Mouse (Mus musculus) right cerebral cortex, postnatal 10 days (tissue): ENCODE data around the gene Ndufb7.
"Not testable (repeated sequence)": the region's sequence is repeated elsewhere in the genome, so short reads cannot be mapped to it uniquely, and the experiment has no call there.

Experiments used
- DNase-seq, 2 experiments: peaks; one replicate each; pipeline ENCODE4 v3.0.0; 2021; ENCODE audit warnings: low spot score in 2 of 2

Gene Ndufb7

DNA sequence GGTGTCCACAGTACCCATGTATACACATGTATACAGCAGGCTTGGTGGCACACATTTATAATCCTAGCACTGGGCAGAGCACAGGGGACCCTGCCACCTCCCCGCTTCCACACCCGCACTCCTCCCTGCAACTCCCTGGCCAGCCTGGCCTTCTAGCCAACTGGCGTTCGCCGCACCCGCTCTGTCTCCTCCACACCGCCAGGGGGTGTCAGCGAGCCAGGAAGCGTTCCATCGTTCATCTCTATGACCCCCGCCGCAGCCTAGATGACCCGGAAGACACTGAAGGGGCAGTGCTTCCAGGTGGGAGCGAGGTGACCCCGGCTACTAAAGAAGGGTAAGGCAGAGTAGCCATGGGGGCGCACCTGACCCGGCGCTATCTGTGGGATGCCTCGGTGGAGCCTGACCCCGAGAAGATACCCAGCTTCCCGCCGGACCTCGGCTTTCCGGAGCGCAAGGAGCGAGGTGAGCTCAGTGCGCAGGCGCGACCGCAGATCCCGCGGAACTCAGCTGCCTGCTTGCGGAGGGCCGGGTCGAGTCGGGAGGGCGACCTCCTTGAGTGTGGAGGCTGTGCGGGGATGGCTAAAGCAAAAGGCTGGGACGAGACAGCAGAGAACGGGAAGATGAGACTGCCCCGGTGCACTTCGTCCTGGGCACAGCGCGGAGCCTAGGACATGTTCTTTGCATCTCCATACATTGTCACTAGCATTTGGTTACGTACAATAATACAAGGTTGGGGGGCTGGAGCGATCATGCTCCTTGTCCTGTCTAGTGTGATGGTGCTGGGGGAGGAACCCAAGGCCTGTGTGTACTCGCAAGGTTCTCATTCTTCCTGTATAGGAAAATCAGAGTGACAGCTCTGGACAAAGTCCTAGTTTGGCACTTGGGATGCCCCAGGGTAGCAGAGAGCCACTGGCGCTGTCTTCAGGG is at the start of gene Ndufb7:
Gene Ndufb7, plus strand, starts transcription at position 203 of the 927 bp plus-strand sequence.
- DNase-seq: peak; percentile 97 to 98

- no peak for DNase-seq
These were observed 46.0 kb upstream of the Ndufb7 start for GRCm38 (mm10) chr8:83520432-83520831.

GRCm38 (mm10) chr8:83520907-83521306 is 45.6 kb upstream of the Ndufb7 start:
- not testable (repeated sequence) for DNase-seq

DNA sequence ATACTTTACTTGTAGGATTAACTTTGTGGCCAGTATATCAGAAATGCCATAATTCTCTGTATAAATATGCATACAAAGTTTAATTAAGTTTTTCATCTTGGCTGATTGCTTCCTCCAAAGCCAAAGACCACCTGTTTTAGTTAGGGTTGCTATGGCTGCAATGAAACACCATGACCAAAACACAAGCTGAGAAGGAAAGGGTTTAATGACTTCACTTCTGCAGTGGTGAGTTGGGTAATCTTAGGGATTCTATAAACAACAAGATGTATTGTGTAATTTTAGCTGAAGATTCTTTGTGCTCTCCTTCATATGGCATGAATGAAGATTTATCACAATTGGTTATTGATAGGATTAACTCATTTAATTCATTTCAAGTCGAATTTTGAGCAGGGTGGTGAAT is 45.2 kb upstream of the Ndufb7 start:
- no peak for DNase-seq

- DNase-seq: no peak
These were observed 31.7 kb upstream of the Ndufb7 start for GRCm38 (mm10) chr8:83534802-83535201.

GRCm38 (mm10) chr8:83535736-83536135 is 30.7 kb upstream of the Ndufb7 start, which contains the start of gene Olfr370:
Gene Olfr370, plus strand, starts transcription at chr8:83535780.
- no peak for DNase-seq

DNA sequence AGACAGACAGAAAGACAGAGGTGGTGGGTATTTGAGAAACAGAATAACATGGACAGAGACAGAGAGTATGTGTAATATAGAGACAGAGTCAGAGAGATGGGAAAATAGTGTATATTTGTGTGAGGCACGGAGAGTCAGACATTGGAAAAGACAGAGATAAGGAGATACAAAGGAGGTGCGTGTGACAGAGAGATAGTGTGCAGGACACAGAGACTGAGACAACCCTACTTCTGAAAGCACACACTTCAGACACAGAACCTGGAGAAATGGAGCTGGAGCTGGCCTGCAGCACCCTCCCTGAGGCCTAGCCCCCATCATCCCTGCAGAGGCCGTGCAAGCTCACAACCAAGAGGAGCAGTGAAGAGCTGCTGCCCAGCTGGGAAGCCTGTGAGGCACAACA is 3.8 kb upstream of the Ndufb7 start:
- DNase-seq: no peak

- DNase-seq: no peak
These were observed 3.2 kb upstream of the Ndufb7 start for GRCm38 (mm10) chr8:83563246-83563645.

DNA sequence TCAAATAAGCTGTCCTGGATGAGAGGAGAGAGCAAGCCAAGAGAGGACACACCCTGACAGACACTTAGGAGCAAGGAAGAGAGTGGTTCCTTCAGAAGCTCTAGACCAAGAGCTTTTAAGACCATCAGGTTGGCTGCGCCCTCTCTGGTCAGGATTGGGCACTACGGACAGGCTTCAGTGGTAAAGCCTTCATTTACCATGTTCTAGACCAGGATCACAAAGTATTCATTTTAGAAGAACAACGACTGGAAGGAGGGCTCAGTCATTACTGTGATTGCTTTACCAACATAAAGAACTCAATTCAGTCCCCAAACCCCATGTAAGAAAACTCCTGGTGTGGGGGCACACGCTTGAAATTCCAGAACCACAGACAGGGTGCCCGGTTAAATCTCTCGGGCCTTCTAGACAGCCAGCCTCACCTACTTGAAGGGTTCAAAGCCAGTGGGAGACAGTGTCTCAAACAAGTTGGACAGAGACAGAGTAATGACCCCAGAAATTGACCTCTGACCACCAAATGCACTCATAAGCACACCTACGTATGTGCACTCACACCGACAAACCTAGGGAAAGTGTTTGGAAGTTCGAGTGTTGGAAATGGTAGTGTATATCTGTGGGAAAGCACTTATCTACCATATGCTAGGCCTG is 618 bp upstream of the Ndufb7 start:
- peak in 1 of 2 experiments; percentile 38 for DNase-seq

- peak in 1 of 2 experiments; percentile 35 for DNase-seq
These were observed 1.2 kb downstream of the Ndufb7 start for GRCm38 (mm10) chr8:83567668-83568067.

GRCm38 (mm10) chr8:83568128-83568527 is 1.7 kb downstream of the Ndufb7 start:
- DNase-seq: no peak

DNA sequence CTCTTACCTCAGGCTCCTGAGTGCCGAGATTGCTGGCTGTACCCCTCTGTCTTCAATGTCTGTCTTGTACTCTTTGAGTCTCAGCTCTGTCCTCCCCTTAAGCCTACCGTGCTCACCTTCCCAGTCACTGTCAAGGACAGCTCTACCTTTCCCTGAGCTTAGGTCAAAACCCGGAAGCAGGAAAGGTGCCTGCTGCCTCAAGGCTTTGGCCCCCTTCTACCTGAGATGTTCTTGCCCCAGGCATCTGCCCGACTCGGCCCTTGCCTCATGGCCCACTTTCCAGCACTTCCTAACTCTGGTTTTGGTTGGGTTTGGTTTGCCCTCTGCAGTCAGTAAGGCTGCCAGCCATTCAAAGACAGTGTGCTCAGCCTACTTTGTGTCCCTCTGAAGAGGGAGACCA is 2.3 kb downstream of the Ndufb7 start:
- DNase-seq: no peak

DNA sequence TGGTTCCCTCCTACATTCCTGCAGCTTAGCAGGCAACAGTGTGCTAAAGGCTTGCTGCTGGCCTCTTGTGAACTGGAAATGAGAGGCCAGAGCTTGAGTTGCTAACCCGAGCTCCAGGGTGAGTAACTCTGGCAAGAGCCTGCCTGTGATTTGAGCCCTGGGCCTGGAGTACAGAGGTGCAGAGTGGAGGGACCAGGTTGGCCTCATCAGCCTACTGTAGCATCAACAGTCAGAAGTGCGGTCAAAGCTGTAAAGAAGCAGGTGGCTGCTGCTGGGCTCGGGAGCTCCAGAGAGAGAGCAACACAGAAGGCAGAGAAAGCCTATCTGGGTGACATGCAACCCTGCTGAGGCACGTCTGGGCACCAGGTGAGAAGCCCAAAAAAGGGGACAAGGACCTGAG is 2.7 kb downstream of the Ndufb7 start:
- DNase-seq: peak in 1 of 2 experiments; percentile 31

DNA sequence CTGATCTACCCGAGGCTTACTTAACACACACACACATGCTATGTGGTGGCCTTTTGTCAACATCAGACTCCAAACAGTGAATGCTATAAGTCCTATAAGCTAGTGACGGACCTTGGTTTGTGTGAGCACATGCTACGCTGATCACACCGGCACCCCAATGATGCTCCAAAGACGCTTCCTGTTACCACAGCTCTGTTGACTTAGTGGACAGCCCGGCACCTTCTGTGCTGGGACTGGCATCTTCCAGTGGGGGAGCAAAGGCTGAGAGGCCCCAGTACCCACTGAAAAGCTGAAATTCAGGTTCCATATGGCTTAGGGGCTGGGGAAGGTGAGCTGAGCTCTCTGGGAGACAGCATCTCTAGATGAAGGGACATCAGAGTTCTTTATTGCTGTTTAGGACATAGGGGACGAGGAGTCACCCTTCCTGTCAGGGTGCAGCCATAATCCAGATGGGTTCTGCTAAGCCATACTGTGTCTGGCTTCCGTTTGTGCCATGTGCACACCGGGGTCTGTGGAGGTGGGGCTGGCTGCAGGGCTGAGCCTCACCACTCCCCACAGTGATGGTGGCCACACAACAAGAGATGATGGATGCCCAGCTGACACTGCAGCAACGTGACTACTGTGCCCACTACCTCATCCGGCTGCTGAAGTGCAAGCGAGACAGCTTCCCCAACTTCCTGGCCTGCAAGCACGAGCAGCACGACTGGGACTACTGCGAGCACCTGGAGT is 4.0 kb downstream of the Ndufb7 start:
- DNase-seq: peak in 1 of 2 experiments; percentile 37

- peak in 1 of 2 experiments; percentile 35 for DNase-seq
These were observed 4.5 kb downstream of the Ndufb7 start for GRCm38 (mm10) chr8:83571001-83571340.

DNA sequence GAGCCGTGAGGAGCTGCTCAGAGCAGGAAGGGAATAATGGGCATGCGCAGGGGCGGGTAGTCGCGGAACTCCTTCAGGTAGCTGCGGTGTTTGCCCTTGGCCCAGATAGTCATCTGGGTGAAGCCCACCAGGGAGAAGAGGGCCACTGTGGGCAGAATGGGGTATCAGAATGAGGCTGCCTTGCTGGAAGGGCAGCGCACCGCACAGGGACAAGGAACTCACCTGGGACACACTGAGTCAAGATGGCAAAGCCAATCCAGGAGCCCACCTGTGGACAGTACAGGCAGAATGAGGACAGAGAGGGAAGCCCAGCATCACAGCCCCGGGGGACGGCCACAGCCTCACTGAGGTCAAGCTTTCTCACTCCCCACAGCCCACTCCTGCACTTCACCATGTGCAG is 5.3 kb downstream of the Ndufb7 start:
- DNase-seq: no peak

GRCm38 (mm10) chr8:83572246-83572812 is 5.9 kb downstream of the Ndufb7 start:
- peak; percentile 19 to 21 for DNase-seq

DNA sequence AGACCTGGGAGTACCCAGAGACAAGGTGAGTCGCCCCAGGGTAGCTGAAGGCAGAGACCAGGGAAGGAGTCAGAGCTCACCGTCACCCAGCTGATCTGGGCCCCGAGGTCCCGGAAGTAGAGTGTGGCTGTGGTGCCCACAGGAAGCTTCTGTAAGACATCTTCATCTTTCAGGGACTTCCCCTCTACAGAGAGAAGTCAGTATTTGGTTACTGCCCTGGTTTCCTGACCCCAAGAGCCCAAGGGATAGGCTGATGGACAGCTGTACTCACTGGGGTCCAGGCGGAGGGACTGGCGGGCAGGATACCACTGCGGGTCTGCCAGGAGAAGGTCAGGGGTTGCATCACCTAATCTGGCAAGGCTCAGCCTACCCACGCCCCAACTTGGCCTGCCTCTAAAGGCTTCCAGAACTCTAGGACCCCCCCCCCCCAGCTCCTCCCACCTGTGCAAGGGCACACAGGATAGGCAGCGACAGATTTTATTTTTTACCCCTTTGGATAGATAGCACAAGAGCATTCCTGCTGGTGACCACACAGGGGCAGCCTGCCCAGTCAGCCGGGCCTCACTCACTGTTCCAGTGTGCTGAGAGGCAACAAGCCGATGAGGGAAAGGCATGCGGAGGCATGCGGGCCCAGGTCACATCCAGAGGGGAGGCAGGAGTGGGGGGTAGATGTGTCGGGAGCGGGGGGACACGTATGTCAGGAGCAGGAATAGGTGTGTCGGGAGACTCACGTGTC is 6.8 kb downstream of the Ndufb7 start:
- peak; percentile 37 to 38 for DNase-seq

- DNase-seq: peak; percentile 36 to 49
These were observed 8.3 kb downstream of the Ndufb7 start for GRCm38 (mm10) chr8:83574631-83575315.
